16 mouse cellular contexts compared by ENCODE assay signal in the genomic region with DNA sequence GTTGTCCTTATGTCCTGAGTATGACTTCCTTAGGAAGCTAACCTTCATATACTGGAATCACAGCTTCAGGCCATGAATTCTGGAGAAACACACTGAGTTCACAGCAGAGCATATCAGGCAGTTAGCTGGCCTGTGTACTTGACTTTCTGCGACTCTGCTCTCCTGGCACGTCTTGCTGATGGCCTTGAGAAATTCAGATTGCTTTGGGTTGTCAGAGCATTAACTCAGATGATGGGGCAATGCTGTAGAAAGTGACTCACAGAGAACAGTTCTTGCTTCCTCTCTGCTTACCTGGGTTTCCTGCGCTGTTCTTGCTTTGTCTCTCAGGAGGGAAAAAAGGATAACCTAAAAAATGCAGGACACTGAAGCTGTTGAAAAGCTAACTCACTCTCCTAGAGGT.
A peak's percentile ranks its signal among the peaks of the same experiment; 100 is the strongest.
DNase-seq lines count a peak whose midpoint lies in the region; ATAC-seq and TF ChIP-seq lines count a peak whose summit lies in the region.
"Had no signal": no experiment of that assay in that cellular context is flagged by ENCODE, and none has a peak within 500 bp of the region (broad histone marks: within the 10 kb centered on the region; RNA-seq: fewer than 3 reads in every experiment).

No protein-coding gene starts in this region.

- no peak for ATAC-seq in lung, embryonic 14.5 days (ENCODE audit: insufficient read depth)

- no peak overlapping the region for H3K4me3 ChIP-seq in lung, embryonic 14.5 days (ENCODE audit: low read depth, low read length)
- H3K4me3 ChIP-seq in lung, adult 2 months (replicated peaks; ENCODE audit: extremely low read depth, low read depth, low read length) = no peak overlapping the region
- H3K4me3 ChIP-seq in embryonic facial prominence, embryonic 10.5 days = no peak overlapping the region
- H3K4me3 ChIP-seq: heart, embryonic 13.5 days; hindbrain, embryonic 10.5 days; myocyte had no signal

- WGBS in lung, embryonic 14.5 days = 65% methylated on average over 3 of the region's 3 CpGs
- WGBS in lung, adult 2 months = 78% methylated on average over 3 of the region's 3 CpGs
- WGBS in embryonic facial prominence, embryonic 10.5 days = 67% methylated on average over 3 of the region's 3 CpGs

- no peak for TF ChIP-seq POLR2A in lung, adult 2 months (IDR thresholded peaks at IDR 0.05; ENCODE audit: borderline replicate concordance, extremely low read depth, low read depth, low read length)

- H3K4me2 ChIP-seq in lung, embryonic 14.5 days = no peak overlapping the region
- H3K4me2 ChIP-seq: heart, embryonic 13.5 days had no signal

- H3K9ac ChIP-seq in lung, embryonic 14.5 days = no peak overlapping the region
- H3K9ac ChIP-seq: heart, embryonic 13.5 days had no signal

- H3K27ac ChIP-seq in lung, embryonic 14.5 days (ENCODE audit: low read depth) = peak overlapping the region; percentile 38; the same call in 1 of the 2 replicates
- peak overlapping the region; percentile 36; the same call in 1 of the 2 replicates for H3K27ac ChIP-seq in embryonic facial prominence, embryonic 10.5 days (replicated peaks)
- H3K27ac ChIP-seq: hindbrain, embryonic 10.5 days had no signal

- 0 out of 2 replicates have a peak, but pooled peaks cover 2% of the 10 kb centered on the region for H3K4me1 ChIP-seq in lung, embryonic 14.5 days (ENCODE audit: insufficient read depth)
- H3K4me1 ChIP-seq in lung, adult 2 months (ENCODE audit: control insufficient read depth, insufficient read depth, low read length) = peaks cover 1% of the 10 kb centered on the region
- peaks cover 21% of the 10 kb centered on the region for H3K4me1 ChIP-seq in embryonic facial prominence, embryonic 10.5 days
- H3K4me1 ChIP-seq: hindbrain, embryonic 10.5 days had no signal

- no peaks in the 10 kb centered on the region for H3K27me3 ChIP-seq in lung, embryonic 14.5 days (ENCODE audit: insufficient read depth, low read length)
- H3K27me3 ChIP-seq in embryonic facial prominence, embryonic 10.5 days (replicated peaks; ENCODE audit: low read depth, poor library complexity, severe bottlenecking) = no peaks in the 10 kb centered on the region
- H3K27me3 ChIP-seq: heart, embryonic 13.5 days had no signal

- H3K36me3 ChIP-seq in lung, embryonic 14.5 days (ENCODE audit: insufficient read depth) = no peaks in the 10 kb centered on the region
- H3K36me3 ChIP-seq in embryonic facial prominence, embryonic 10.5 days (replicated peaks) = no peaks in the 10 kb centered on the region
- H3K36me3 ChIP-seq: heart, embryonic 13.5 days; hindbrain, embryonic 10.5 days had no signal

- no peaks in the 10 kb centered on the region for H3K9me3 ChIP-seq in lung, embryonic 14.5 days (ENCODE audit: low read depth, low read length)
- H3K9me3 ChIP-seq in embryonic facial prominence, embryonic 10.5 days = no peaks in the 10 kb centered on the region
- H3K9me3 ChIP-seq: heart, embryonic 13.5 days; hindbrain, embryonic 10.5 days had no signal

- peak; percentile 32 to 51 for DNase-seq in heart, adult 18-20 months
- no peak for DNase-seq in heart, postnatal 4 days
- no peak for DNase-seq in lung, embryonic 14.5 days
- no peak for DNase-seq in lung, adult 2 months
- peak; percentile 64 to 83 for DNase-seq in adrenal gland, adult (ENCODE audit: inconsistent age in 2 of 2, low spot score in 1 of 2)
- DNase-seq in embryonic facial prominence, embryonic 10.5 days (ENCODE audit: low spot score) = no peak
- DNase-seq in frontal cortex, postnatal 36 days (ENCODE audit: low spot score in 2 of 2) = no peak
- no peak for DNase-seq in left cerebral cortex, postnatal 14 days (ENCODE audit: low spot score in 2 of 2)
- DNase-seq: cerebellum, adult 11 months; gastrocnemius, postnatal 25 days; kidney, adult 9 months; midbrain, embryonic 14.5 days; right cerebral cortex, adult 18-20 months had no signal

- intact Hi-C loops in left cerebral cortex, postnatal 14 days (cut with DNase I) = no loop called here

- TF ChIP-seq CTCF in lung, embryonic 14.5 days (IDR thresholded peaks at IDR 0.05; ENCODE audit: low read depth) = no peak
- TF ChIP-seq CTCF in lung, adult 2 months (IDR thresholded peaks at IDR 0.05; ENCODE audit: insufficient read depth, low read length) = no peak

Comparison
In these comparisons a context has a peak if more than half of its experiments do, and no peak if none do; other contexts are left out.
1. DNase-seq: peak in heart, adult 18-20 months (2 of 2) and adrenal gland, adult (2 of 2); none in heart, postnatal 4 days (single experiment), lung, embryonic 14.5 days (single experiment), lung, adult 2 months (single experiment), embryonic facial prominence, embryonic 10.5 days (single experiment), frontal cortex, postnatal 36 days (0 of 2) and left cerebral cortex, postnatal 14 days (0 of 2).